Mouse (Mus musculus): ENCODE measurements at regions not wholly inside any gene's neighbourhood (a gene's known extent, or its start where the extent isn't known, plus 50 kb on each side); places are given as distances from the start of the nearest gene placed in this dataset.

GRCm38 (mm10) chr17:67569865-67570264, 62.7 kb downstream of the Lrrc30 start:
- peaks cover 25% of the 10 kb centered on the region for H3K4me1 ChIP-seq (ENCODE audit: control insufficient read depth, insufficient read depth, insufficient read length, low read length)
- 0 out of 2 replicates have a peak overlapping the region, but pooled peaks have one; percentile 12 for H3K27ac ChIP-seq (replicated peaks; ENCODE audit: low read depth, low read length)
- no peak overlapping the region for H3K4me3 ChIP-seq (ENCODE audit: insufficient read depth, low read depth, low read length)

- Histone ChIP-seq H3K4me3 (ENCODE audit: insufficient read depth, low read depth, low read length) (no peak overlapping the region), H3K27ac (replicated peaks; ENCODE audit: low read depth, low read length) (peak overlapping the region; percentile 84), H3K4me1 (ENCODE audit: control insufficient read depth, insufficient read depth, insufficient read length, low read length) (peaks cover 29% of the 10 kb centered on the region)
Measured at GRCm38 (mm10) chr17:67566216-67566615, 66.3 kb downstream of the Lrrc30 start.

GRCm38 (mm10) chr17:67565746-67566145, 66.8 kb downstream of the Lrrc30 start:
- no peak overlapping the region for H3K4me3 ChIP-seq (ENCODE audit: insufficient read depth, low read depth, low read length)
- peak overlapping the region; percentile 84 for H3K27ac ChIP-seq (replicated peaks; ENCODE audit: low read depth, low read length)
- H3K4me1 ChIP-seq (ENCODE audit: control insufficient read depth, insufficient read depth, insufficient read length, low read length), result peaks cover 29% of the 10 kb centered on the region

- Histone ChIP-seq H3K4me3 (ENCODE audit: insufficient read depth, low read depth, low read length) (no peak overlapping the region), H3K27ac (replicated peaks; ENCODE audit: low read depth, low read length) (peak overlapping the region; percentile 84), H3K4me1 (ENCODE audit: control insufficient read depth, insufficient read depth, insufficient read length, low read length) (peaks cover 27% of the 10 kb centered on the region)
Measured at GRCm38 (mm10) chr17:67564845-67565244, 67.7 kb downstream of the Lrrc30 start.

GRCm38 (mm10) chr17:67563036-67563435, 69.5 kb downstream of the Lrrc30 start:
- H3K4me1 ChIP-seq (ENCODE audit: control insufficient read depth, insufficient read depth, insufficient read length, low read length), result peaks cover 21% of the 10 kb centered on the region
- no peak overlapping the region for H3K4me3 ChIP-seq (ENCODE audit: insufficient read depth, low read depth, low read length)
- H3K27ac ChIP-seq (replicated peaks; ENCODE audit: low read depth, low read length), result peak overlapping the region; percentile 28; the same call in 1 of the 2 replicates

GRCm38 (mm10) chr17:67561802-67562201, 70.7 kb downstream of the Lrrc30 start:
- H3K4me3 ChIP-seq (ENCODE audit: insufficient read depth, low read depth, low read length), result no peak overlapping the region
- H3K27ac ChIP-seq (replicated peaks; ENCODE audit: low read depth, low read length), result peak overlapping the region; percentile 92
- H3K4me1 ChIP-seq (ENCODE audit: control insufficient read depth, insufficient read depth, insufficient read length, low read length), result peaks cover 20% of the 10 kb centered on the region

- Histone ChIP-seq H3K4me1 (ENCODE audit: control insufficient read depth, insufficient read depth, insufficient read length, low read length) (peaks cover 16% of the 10 kb centered on the region), H3K27ac (replicated peaks; ENCODE audit: low read depth, low read length) (peak overlapping the region; percentile 54; the same call in 1 of the 2 replicates), H3K4me3 (ENCODE audit: insufficient read depth, low read depth, low read length) (no peak overlapping the region)
Measured at GRCm38 (mm10) chr17:67557351-67557870, 75.1 kb downstream of the Lrrc30 start.

- Histone ChIP-seq H3K4me1 (ENCODE audit: control insufficient read depth, insufficient read depth, insufficient read length, low read length) (peaks cover 18% of the 10 kb centered on the region), H3K27ac (replicated peaks; ENCODE audit: low read depth, low read length) (no peak overlapping the region), H3K4me3 (ENCODE audit: insufficient read depth, low read depth, low read length) (no peak overlapping the region)
Measured at GRCm38 (mm10) chr17:67552581-67553139, 79.9 kb downstream of the Lrrc30 start.

GRCm38 (mm10) chr17:67548966-67549700, 83.4 kb downstream of the Lrrc30 start:
- peaks cover 6% of the 10 kb centered on the region for H3K4me1 ChIP-seq (ENCODE audit: control insufficient read depth, insufficient read depth, insufficient read length, low read length)

GRCm38 (mm10) chr17:67544410-67544809, 88.1 kb downstream of the Lrrc30 start:
- no peak overlapping the region for H3K4me3 ChIP-seq (ENCODE audit: insufficient read depth, low read depth, low read length)
- H3K27ac ChIP-seq (replicated peaks; ENCODE audit: low read depth, low read length), result no peak overlapping the region
- H3K4me1 ChIP-seq (ENCODE audit: control insufficient read depth, insufficient read depth, insufficient read length, low read length), result peaks cover 6% of the 10 kb centered on the region

More at GRCm38 (mm10) chr17:67548966-67549700, 83.4 kb downstream of the Lrrc30 start:
- Histone ChIP-seq H3K27ac (replicated peaks; ENCODE audit: low read depth, low read length) (no peak overlapping the region), H3K4me3 (ENCODE audit: insufficient read depth, low read depth, low read length) (no peak overlapping the region)

- Histone ChIP-seq H3K4me3 (ENCODE audit: insufficient read depth, low read depth, low read length) (no peak overlapping the region), H3K4me1 (ENCODE audit: control insufficient read depth, insufficient read depth, insufficient read length, low read length) (no peaks in the 10 kb centered on the region), H3K27ac (replicated peaks; ENCODE audit: low read depth, low read length) (no peak overlapping the region)
Measured at GRCm38 (mm10) chr17:67532331-67532730, 100.2 kb downstream of the Lrrc30 start.

GRCm38 (mm10) chr17:67520848-67521411, 111.6 kb downstream of the Lrrc30 start:
- Histone ChIP-seq H3K27ac (replicated peaks; ENCODE audit: low read depth, low read length) (peak overlapping the region; percentile 88), H3K4me3 (ENCODE audit: insufficient read depth, low read depth, low read length) (no peak overlapping the region), H3K4me1 (ENCODE audit: control insufficient read depth, insufficient read depth, insufficient read length, low read length) (peaks cover 24% of the 10 kb centered on the region)

- Histone ChIP-seq H3K27ac (replicated peaks; ENCODE audit: low read depth, low read length) (peak overlapping the region; percentile 94), H3K4me1 (ENCODE audit: control insufficient read depth, insufficient read depth, insufficient read length, low read length) (peaks cover 44% of the 10 kb centered on the region), H3K4me3 (ENCODE audit: insufficient read depth, low read depth, low read length) (no peak overlapping the region)
Measured at GRCm38 (mm10) chr17:67515601-67516147, 116.8 kb downstream of the Lrrc30 start.

GRCm38 (mm10) chr17:67514387-67515241, 117.9 kb downstream of the Lrrc30 start:
- H3K27ac ChIP-seq (replicated peaks; ENCODE audit: low read depth, low read length), result peak overlapping the region; percentile 94
- peaks cover 39% of the 10 kb centered on the region for H3K4me1 ChIP-seq (ENCODE audit: control insufficient read depth, insufficient read depth, insufficient read length, low read length)
- no peak overlapping the region for H3K4me3 ChIP-seq (ENCODE audit: insufficient read depth, low read depth, low read length)

Data from brown adipose tissue, adult 24 weeks (tissue).